Mouse (Mus musculus): ENCODE data around the gene Cd52. TPM values are rescaled to one million over a fixed set of nuclear protein-coding genes. Genes with fewer than 3 reads are reported as not detected.

The Cd52 gene
- polyA plus RNA-seq, 1 experiment from 2014 or later, result not detected

GRCm38 (mm10) chr4:134053538-134053937 lies 41.3 kb downstream of the Cd52 start, which contains the start of gene Zfp683:
Gene Zfp683, plus strand, starts transcription at chr4:134053838.
- DNase-seq (ENCODE audit: low read depth, low spot score) (no peak), ATAC-seq (no peak)
- ChIA-PET POLR2A (no interaction called here), CTCF (no interaction called here)
- no peak for TF ChIP-seq CTCF (IDR thresholded peaks at IDR 0.05)
- no peaks in the 10 kb centered on the region for H3K27me3 ChIP-seq
- in situ Hi-C loops (cut with MboI; ENCODE audit: low pct_unique_long_range_greater_than_20kb), result no loop called here

- H3K27me3 ChIP-seq, result no peaks in the 10 kb centered on the region
- ATAC-seq (no peak), DNase-seq (ENCODE audit: low read depth, low spot score) (no peak)
- POLR2A ChIA-PET, result no interaction called here
- no peak for TF ChIP-seq CTCF (IDR thresholded peaks at IDR 0.05)
- CTCF ChIA-PET, result no interaction called here
- in situ Hi-C loops (cut with MboI; ENCODE audit: low pct_unique_long_range_greater_than_20kb), result no loop called here
These were observed 42.3 kb downstream of the Cd52 start for GRCm38 (mm10) chr4:134052560-134052959.

GRCm38 (mm10) chr4:134051912-134052311 lies 43.0 kb downstream of the Cd52 start:
- POLR2A ChIA-PET, result no interaction called here
- DNase-seq (ENCODE audit: low read depth, low spot score) (no peak), ATAC-seq (no peak)
- CTCF ChIA-PET, result no interaction called here
- no peaks in the 10 kb centered on the region for H3K27me3 ChIP-seq
- in situ Hi-C loops (cut with MboI; ENCODE audit: low pct_unique_long_range_greater_than_20kb), result no loop called here
- no peak for TF ChIP-seq CTCF (IDR thresholded peaks at IDR 0.05)

GRCm38 (mm10) chr4:134047648-134048047 lies 47.2 kb downstream of the Cd52 start:
- ChIA-PET CTCF (no interaction called here), POLR2A (no interaction called here)
- H3K27me3 ChIP-seq, result no peaks in the 10 kb centered on the region
- ATAC-seq (no peak), DNase-seq (ENCODE audit: low read depth, low spot score) (no peak)
- no peak for TF ChIP-seq CTCF (IDR thresholded peaks at IDR 0.05)
- in situ Hi-C loops (cut with MboI; ENCODE audit: low pct_unique_long_range_greater_than_20kb), result no loop called here

- TF ChIP-seq CTCF (IDR thresholded peaks at IDR 0.05), result no peak
- H3K27me3 ChIP-seq, result no peaks in the 10 kb centered on the region
- no peak for ATAC-seq
- in situ Hi-C loops (cut with MboI; ENCODE audit: low pct_unique_long_range_greater_than_20kb), result no loop called here
- DNase-seq (ENCODE audit: low read depth, low spot score), result no peak
- ChIA-PET POLR2A (no interaction called here), CTCF (no interaction called here)
These were observed 51.8 kb downstream of the Cd52 start for GRCm38 (mm10) chr4:134043041-134043440.

- TF ChIP-seq CTCF (IDR thresholded peaks at IDR 0.05), result no peak
- ChIA-PET POLR2A (no interaction called here), CTCF (no interaction called here)
- ATAC-seq (peak; percentile 47), DNase-seq (ENCODE audit: low read depth, low spot score) (peak; percentile 57)
- in situ Hi-C loops (cut with MboI; ENCODE audit: low pct_unique_long_range_greater_than_20kb), result no loop called here
- no peaks in the 10 kb centered on the region for H3K27me3 ChIP-seq
These were observed 53.4 kb downstream of the Cd52 start for GRCm38 (mm10) chr4:134041317-134042123.

- CTCF ChIA-PET, result interaction anchor here (0.6 to 1.3 kb wide), 8 partner anchors 12 to 257 kb away, joined by 3 to 9 read pairs (median 3); partner anchors contain the start of gene Cd52
- DNase-seq (ENCODE audit: low read depth, low spot score) (peak; percentile 12), ATAC-seq (no peak)
- H3K27me3 ChIP-seq, result peaks cover 5% of the 10 kb centered on the region
- peak; percentile 91 for TF ChIP-seq CTCF (IDR thresholded peaks at IDR 0.05)
- in situ Hi-C loops (cut with MboI; ENCODE audit: low pct_unique_long_range_greater_than_20kb), result loop anchor here (5.0 to 10.0 kb wide), 3 partner anchors 46 to 259 kb away; partner anchors contain the start of gene Cep85
- POLR2A ChIA-PET, result no interaction called here
These were observed 58.9 kb downstream of the Cd52 start for GRCm38 (mm10) chr4:134035953-134036352.

Other genes starting within 250 kb of the Cd52 start
- 58.1 TPM for gene Rps6ka1, start 207.3 kb downstream of the Cd52 start, polyA plus RNA-seq (2021)
- 170 TPM for gene Hmgn2, start 126.4 kb downstream of the Cd52 start, polyA plus RNA-seq (2021)
- 28.3 TPM for gene Dhdds, start 94.2 kb downstream of the Cd52 start, polyA plus RNA-seq (2021)
- not detected for gene Lin28a, start 76.2 kb downstream of the Cd52 start, polyA plus RNA-seq (2021)
- gene Zfp683, start 41.2 kb downstream of the Cd52 start, polyA plus RNA-seq (2021), result not detected
- 0.18 TPM for gene Crybg2, start 34.3 kb downstream of the Cd52 start, polyA plus RNA-seq (2021)
- gene Ubxn11, start 7.5 kb upstream of the Cd52 start, polyA plus RNA-seq (2021), result 10.0 TPM
- 207 TPM for gene Sh3bgrl3, start 33.7 kb upstream of the Cd52 start, polyA plus RNA-seq (2021)
- gene Cep85, start 92.0 kb upstream of the Cd52 start, polyA plus RNA-seq (2021), result 20.9 TPM
- not detected for gene Gm7534, start 107.9 kb upstream of the Cd52 start, polyA plus RNA-seq (2021)
- gene Catsper4, start 132.3 kb upstream of the Cd52 start, polyA plus RNA-seq (2021), result 0.10 TPM
- gene Cnksr1, start 143.3 kb upstream of the Cd52 start, polyA plus RNA-seq (2021), result 2.3 TPM
- gene E130218I03Rik, start 148.6 kb upstream of the Cd52 start, polyA plus RNA-seq (2021), result 0.23 TPM
- gene Zfp593, start 150.5 kb upstream of the Cd52 start, polyA plus RNA-seq (2021), result 10.4 TPM
- gene Gm30191, start 151.9 kb upstream of the Cd52 start, polyA plus RNA-seq (2021), result not detected
- not detected for gene Grrp1, start 159.0 kb upstream of the Cd52 start, polyA plus RNA-seq (2021)
- gene Pdik1l, start 192.8 kb upstream of the Cd52 start, polyA plus RNA-seq (2021), result 8.7 TPM
- 0.36 TPM for gene Trim63, start 220.0 kb upstream of the Cd52 start, polyA plus RNA-seq (2021)
- not detected for gene Slc30a2, start 248.1 kb upstream of the Cd52 start, polyA plus RNA-seq (2021)